Mouse (Mus musculus): Measurements from ENCODE around the gene Stag1.

DNA sequence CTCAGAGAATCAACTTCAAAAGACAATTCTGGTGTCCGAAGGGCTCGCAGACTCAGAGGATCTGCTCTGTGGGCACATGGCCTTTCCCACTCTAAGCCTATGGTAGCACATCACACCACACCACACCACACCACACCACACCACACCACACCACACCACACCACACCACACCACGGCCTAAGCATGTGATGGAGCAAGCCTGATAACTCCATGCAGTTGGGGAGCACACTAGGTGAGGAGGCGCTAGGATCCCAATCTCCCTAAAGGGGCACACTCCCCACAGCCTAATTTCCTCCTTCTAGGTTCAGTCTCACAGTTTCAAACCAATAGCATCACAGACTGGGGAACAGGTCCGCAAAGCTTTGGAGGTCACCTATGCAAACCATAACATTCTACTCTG lies 381.1 kb downstream of the Stag1 start:
- TF ChIP-seq CTCF (IDR thresholded peaks at IDR 0.05; ENCODE audit: insufficient read depth, low read depth, low read length): no peak
- no peak for TF ChIP-seq POLR2A (IDR thresholded peaks at IDR 0.05; ENCODE audit: insufficient read depth, low read depth, low read length)

Data from olfactory bulb, adult 2 months (tissue).